Mouse (Mus musculus) gastrocnemius, postnatal 14 days (tissue): ENCODE measurements around the gene Zfp1. TPM values are rescaled to one million over a fixed set of nuclear protein-coding genes. Genes with fewer than 3 reads are reported as not detected.
A peak's percentile ranks its signal among the peaks of the same experiment; 100 is the strongest.

Source experiments
- DNase-seq: peaks from one replicate; pipeline ENCODE4 v3.0.0; 2021; ENCODE audit warnings: mixed read lengths
- intact Hi-C: fragments of 180-260 bp; cut with DNase I; formaldehyde crosslinking; loops from one replicate; pipeline ENCODE4 v1.15.1; 2025; ENCODE audit warnings: low total_unique reads
- long read RNA-seq, 2 experiments: library from polyadenylated mRNA; stranded (forward); transcript quantifications; one replicate each; pipeline ENCODE4 v2.0.0; 2021
- total RNA-seq, 2 experiments: library from RNA; stranded (reverse); gene quantifications; 2 replicates each; pipeline ENCODE4 v1.2.3; 2021

Gene Zfp1
- total RNA-seq: 1 to 10 TPM; 7.4 to 8.4 TPM
- long read RNA-seq, experiment 1, transcript Zfp1-201 (4 exons, 1,811 nt): major isoform, 5 of 8 reads
- long read RNA-seq, experiment 1, partial matches to known transcripts: 1 of 8 reads
- long read RNA-seq, experiment 1, other reads (novel, unspliced or antisense): 1 of 8 reads
- long read RNA-seq, experiment 2, partial matches to known transcripts: 0 of 9 reads
- long read RNA-seq, experiment 2, other reads (novel, unspliced or antisense): 4 of 9 reads

DNA sequence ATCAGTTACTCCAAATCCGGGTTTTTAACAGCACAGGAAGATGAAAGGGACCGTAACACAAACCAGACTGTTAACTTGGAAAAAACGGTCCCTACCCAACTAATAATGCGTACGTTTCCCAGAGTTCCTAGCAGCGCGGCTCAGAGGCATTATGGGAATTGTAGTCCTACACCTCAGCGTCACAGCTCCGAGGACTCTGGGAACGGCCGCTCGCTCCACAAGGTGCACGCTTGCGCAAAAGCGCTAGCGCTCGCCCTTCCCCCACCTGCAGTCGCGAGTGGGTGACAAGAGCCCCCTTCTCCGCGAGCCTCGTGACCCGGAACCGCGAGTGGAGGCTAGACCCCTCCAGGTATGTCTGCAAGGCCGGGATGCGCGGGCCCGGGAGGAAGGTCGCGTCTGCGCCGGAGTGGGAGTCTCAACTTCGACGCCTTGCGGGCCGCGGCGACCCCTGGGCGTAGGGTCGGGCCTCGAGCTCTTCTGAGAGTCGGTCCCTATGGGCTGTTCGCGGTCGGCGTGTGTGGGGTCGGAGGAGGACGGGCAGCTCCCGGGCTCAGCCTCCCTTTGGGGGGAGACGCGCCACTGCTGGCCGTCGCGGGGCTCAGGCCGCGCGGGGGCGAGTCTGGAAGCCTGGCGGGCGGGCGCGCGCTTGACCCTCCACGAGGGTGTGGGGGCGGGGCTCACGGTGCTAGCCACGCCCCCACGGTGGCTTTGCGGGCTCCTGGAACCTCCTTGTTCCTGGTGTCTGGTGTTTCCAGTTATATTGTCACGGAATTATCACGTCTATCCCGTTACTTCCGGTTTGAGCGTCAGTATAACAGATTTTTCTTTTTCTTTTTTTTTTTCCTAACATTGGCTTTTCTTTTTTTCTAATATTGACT lies at the start of gene Zfp1:
Zfp1 (plus strand) TSS at position 138 of the 878 bp plus-strand sequence.
- intact Hi-C loops: no loop called here

GRCm38 (mm10) chr8:111594044-111594840 lies 49.0 kb upstream of the Zfp1 start:
- intact Hi-C loops: no loop called here
- no peak for DNase-seq

More for the DNA sequence above, at the start of gene Zfp1:
- DNase-seq: peak; percentile 90

DNA sequence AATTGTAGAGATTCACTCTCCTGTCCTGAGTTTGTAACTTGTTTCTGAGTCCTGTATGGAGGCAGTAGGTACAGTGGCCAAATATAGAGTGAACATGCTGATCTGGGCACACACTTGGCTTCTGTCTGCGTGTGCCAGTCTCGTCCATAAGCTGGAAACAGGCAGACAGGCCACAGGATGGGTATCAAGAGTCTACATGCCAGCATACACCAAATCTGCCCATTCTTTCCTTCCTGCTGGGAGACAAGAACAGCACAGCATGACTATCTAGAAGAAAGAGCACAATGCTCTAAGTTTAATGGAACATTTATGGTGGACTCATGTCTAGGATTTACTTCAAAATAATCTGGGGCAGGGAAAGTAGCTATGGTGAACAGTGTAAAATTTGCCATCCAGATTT lies 48.2 kb upstream of the Zfp1 start:
- DNase-seq: no peak
- intact Hi-C loops: no loop called here

DNA sequence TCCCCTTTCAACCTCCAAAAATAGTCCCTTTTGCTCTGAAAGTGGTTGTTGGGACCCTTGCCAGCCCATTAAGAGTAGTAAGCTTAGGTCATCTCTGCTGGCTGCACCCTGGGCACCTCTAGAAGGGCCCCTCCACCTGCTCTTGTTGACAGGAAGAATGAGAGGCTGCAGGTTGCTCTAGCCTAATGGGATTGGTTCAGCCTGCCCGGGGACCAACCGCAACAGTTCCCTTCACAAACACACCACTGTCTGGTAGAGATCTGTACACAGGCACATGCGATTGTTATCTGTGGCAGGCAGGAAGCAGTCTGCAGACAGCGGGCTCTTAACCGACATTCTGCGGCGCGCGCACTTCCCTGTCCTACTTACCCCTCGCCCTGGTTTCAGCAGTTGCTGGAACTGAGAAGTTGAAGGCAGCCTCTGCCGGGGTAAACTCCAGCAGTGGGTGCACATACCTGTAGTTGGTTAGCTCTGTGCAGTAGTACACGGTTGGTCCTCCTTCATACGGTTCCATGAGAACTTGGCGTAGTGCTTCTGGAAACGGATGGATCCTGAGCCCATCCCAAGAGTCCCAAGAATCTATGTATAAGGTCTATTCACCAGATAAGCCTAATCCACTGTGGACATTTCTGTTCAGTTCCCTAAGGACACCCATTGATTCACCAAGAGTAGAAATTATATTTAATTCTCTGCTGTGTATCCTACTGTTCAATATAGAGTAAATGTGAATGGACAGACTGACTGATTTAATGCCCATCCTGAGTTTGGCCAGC lies 47.3 kb upstream of the Zfp1 start:
- intact Hi-C loops: no loop called here

GRCm38 (mm10) chr8:111596485-111596821 lies 46.7 kb upstream of the Zfp1 start:
- DNase-seq: no peak
- intact Hi-C loops: no loop called here

More for the DNA sequence above, 47.3 kb upstream of the Zfp1 start:
- peak; percentile 16 for DNase-seq

DNA sequence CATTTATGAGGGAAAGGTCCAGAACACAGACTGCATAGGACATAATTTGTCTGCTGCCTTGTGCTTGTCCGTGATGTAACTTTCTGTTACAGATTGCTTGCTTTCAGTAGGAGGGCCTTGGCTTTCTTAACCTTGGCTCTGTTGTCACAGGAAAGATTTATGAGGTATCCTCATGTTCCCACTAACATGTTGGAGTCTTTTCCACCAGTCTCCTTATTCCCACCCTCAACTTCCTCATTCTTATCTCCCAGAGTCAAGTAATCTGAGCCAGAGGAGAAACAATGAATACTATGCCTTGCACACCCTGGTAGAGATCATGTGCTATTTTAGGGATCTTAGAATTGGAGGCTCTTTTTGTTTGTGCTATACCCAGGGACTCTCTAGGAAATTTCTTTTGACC lies 45.9 kb upstream of the Zfp1 start:
- no peak for DNase-seq
- intact Hi-C loops: no loop called here

- no peak for DNase-seq
- intact Hi-C loops: no loop called here
Observed at GRCm38 (mm10) chr8:111599707-111600444, 43.3 kb upstream of the Zfp1 start.

- intact Hi-C loops: no loop called here
- no peak for DNase-seq
Observed at GRCm38 (mm10) chr8:111602050-111602449, 41.2 kb upstream of the Zfp1 start.

DNA sequence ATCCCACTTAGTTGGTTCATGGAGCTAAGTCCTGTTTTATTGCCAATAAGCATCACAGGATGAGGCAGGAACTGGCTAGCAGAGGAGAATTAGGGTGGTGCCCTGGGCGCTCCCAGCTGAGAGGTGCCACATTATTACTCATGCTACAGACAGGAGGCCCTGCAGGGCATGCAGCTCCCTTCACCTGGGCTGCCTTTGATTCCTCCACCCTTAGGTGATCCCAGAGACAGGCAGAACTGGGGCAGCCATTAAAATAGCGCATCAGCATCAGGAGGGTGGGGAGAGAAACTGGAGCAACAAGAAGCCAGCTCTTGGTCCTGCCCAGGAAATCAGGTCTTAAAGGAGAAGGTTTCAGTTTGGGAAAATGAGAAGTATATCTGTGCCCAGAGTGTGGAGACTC lies 38.2 kb upstream of the Zfp1 start:
- intact Hi-C loops: no loop called here
- no peak for DNase-seq

DNA sequence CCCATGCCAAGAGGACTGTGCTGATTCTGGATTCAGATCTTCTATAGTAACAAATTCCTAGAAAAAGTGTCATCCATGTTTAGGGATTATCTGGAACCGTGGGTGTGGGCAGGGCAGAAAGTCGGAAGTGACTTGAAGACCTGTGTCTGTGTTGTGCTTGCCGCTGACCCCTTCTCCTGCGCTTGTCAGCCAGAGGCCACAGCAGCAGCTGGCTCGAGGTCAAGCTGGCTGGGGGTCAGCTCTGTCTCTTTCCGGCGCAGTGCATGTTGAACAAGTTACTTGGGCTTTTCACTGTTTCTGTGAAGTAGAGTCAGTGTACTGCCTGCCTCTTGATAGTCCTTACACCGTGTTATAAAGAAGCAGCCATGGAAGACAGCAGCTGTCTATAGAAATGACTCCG lies 36.2 kb upstream of the Zfp1 start:
- DNase-seq: no peak
- intact Hi-C loops: no loop called here

DNA sequence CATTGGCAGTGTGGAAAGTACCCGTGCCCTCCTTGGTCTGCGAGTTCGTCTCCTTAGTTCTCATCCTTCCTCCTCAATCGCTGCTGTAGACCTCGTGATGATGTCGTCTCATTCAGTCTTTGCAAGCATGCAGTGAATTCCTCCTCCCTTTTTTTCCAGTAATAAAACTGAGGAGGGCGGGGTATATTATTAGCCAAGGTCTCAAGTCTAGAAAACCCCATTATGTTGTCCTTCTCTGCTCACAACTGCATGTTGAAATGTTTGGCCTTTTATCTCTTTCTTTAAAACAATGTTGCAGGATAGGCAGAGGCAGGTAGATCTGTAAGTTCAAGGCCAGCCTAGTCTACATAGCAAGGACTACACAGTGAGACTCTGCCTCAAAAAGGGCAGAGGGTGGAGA lies 35.8 kb upstream of the Zfp1 start:
- intact Hi-C loops: no loop called here

DNA sequence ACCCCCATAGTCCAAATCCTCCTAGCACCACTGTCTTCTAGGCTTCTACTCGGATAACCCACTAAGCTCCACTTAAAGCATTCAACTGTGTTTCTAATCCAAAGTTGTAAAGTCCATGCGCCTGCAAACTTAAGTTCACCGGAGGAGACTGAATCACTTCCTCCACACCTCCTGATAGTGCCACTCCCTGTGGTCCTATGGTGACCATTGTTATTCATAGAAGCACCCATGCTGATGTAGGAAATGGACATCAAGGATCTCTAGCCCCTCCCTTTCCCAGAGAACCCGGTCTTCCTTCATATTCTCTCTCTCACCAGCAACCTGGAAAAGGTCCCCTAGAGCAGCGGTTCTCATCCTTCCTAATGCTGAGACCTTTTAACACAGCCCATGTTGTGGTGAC lies 30.0 kb upstream of the Zfp1 start:
- intact Hi-C loops: no loop called here
- no peak for DNase-seq

More for the DNA sequence above, 35.8 kb upstream of the Zfp1 start:
- DNase-seq: no peak

GRCm38 (mm10) chr8:111614786-111615701 lies 28.2 kb upstream of the Zfp1 start:
- DNase-seq: no peak
- intact Hi-C loops: no loop called here

GRCm38 (mm10) chr8:111617812-111618211 lies 25.4 kb upstream of the Zfp1 start:
- intact Hi-C loops: no loop called here
- no peak for DNase-seq

DNA sequence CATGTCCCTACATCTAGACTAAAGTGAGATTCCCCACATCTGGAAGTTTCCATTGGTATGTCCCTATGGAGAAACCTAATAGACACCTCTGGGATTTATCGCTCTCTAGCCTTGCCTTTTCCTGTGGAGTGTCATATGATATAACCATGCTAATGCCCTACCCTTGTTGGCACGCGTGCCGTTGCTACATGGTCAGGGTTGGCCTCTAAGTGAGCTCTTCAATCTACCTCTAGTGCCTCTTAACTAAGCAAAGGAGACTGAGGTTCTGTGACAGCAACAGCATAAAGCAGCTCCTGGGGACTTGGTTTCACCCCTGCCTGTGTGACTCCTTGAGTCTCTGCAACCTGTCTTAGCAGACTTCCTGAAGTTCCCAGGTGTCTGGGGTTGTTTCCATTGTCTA lies 24.9 kb upstream of the Zfp1 start:
- intact Hi-C loops: no loop called here
- DNase-seq: no peak

DNA sequence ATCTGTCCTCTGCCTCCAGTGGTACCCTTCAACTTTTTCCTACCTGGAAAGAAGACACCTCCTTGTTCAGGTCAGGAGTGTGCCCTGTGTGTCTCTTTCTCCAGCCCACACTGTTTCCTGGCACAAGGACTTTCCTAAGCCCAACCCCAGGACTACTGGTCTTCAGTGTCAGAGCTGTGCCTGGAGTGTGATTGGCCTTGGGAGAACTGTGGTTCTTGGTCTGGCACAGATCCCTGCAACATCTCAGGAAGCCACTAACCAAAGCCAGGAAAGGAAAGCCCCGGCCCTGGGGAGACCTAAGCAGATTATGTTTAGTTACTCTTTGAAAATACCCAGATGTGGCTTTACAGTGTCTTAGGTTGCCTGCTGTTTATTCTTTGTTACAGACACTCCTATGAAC lies 23.3 kb upstream of the Zfp1 start:
- intact Hi-C loops: loop anchor here (5.0 kb wide), 1 partner anchor 93 kb away; no protein-coding TSS in a partner anchor

GRCm38 (mm10) chr8:111622104-111622503 lies 21.1 kb upstream of the Zfp1 start:
- DNase-seq: no peak
- intact Hi-C loops: loop anchor here (5.0 kb wide), 1 partner anchor 95 kb away; no protein-coding TSS in a partner anchor

More for the DNA sequence above, 23.3 kb upstream of the Zfp1 start:
- no peak for DNase-seq

DNA sequence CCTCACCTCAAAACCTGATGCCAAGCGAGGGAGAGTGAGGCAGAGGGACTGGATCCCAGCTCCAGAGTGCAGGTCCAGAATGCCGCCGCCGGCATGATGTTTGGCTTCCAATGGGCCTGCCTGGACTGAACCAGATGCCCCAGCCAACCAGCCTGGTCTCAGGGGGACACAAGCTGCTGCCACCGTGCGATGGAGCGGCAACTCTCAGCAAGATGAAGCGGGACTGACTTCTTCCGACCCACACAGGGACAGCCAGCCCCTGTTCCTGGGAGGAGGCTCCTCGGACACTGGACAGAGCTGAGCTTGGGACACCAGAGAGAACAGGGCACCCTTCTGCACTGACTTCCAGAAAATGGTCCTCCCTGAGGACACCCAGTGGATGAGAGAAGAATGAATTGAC lies 20.6 kb upstream of the Zfp1 start:
- DNase-seq: no peak
- intact Hi-C loops: loop anchor here (5.0 kb wide), 1 partner anchor 95 kb away; no protein-coding TSS in a partner anchor
